ENCODE assay signal across 29 mouse cellular contexts in genomic region chr3:28466688-28467087, GRCm38 (mm10).
DNase-seq lines count a peak whose midpoint lies in the region; ATAC-seq and TF ChIP-seq lines count a peak whose summit lies in the region.
"Had no signal": no experiment of that assay in that cellular context is flagged by ENCODE, and none has a peak within 500 bp of the region (broad histone marks: within the 10 kb centered on the region; RNA-seq: fewer than 3 reads in every experiment).

No protein-coding gene starts in this region.

- no peak overlapping the region for H3K9ac ChIP-seq in forebrain, embryonic 13.5 days
- no peak overlapping the region for H3K9ac ChIP-seq in forebrain, embryonic 12.5 days
- H3K9ac ChIP-seq in forebrain, embryonic 16.5 days (replicated peaks; ENCODE audit: low read depth, low read length): no peak overlapping the region
- H3K9ac ChIP-seq: embryonic facial prominence, embryonic 13.5 days; heart, embryonic 12.5 days; heart, embryonic 15.5 days; hindbrain, embryonic 13.5 days; intestine, embryonic 15.5 days had no signal

- TF ChIP-seq CTCF in layer of hippocampus, adult 2 months (conservative IDR thresholded peaks at IDR 0.05): no peak

- 0 out of 2 replicates have a peak, but pooled peaks have one; percentile 61 for ATAC-seq in forebrain, embryonic 13.5 days
- ATAC-seq in forebrain, embryonic 12.5 days (ENCODE audit: low FRiP score): no peak
- ATAC-seq in forebrain, embryonic 16.5 days: peak; percentile 63

- 71% methylated on average over 4 of the region's 4 CpGs for WGBS in forebrain, embryonic 13.5 days
- 84% methylated on average over 4 of the region's 4 CpGs for WGBS in forebrain, embryonic 12.5 days
- 67% methylated on average over 4 of the region's 4 CpGs for WGBS in forebrain, embryonic 16.5 days

- H3K4me3 ChIP-seq in forebrain, embryonic 13.5 days: no peak overlapping the region
- no peak overlapping the region for H3K4me3 ChIP-seq in forebrain, embryonic 12.5 days (replicated peaks)
- H3K4me3 ChIP-seq in layer of hippocampus, adult 2 months: no peak overlapping the region
- H3K4me3 ChIP-seq in forebrain, embryonic 16.5 days (replicated peaks; ENCODE audit: low read length): no peak overlapping the region
- H3K4me3 ChIP-seq: embryonic facial prominence, embryonic 10.5 days; embryonic facial prominence, embryonic 13.5 days; erythroblast, embryonic 14.5 days; gastrocnemius, adult 2 months; heart, embryonic 12.5 days; heart, embryonic 15.5 days; hindbrain, embryonic 10.5 days; hindbrain, embryonic 13.5 days; intestine, embryonic 15.5 days had no signal

- H3K36me3 ChIP-seq in forebrain, embryonic 13.5 days (ENCODE audit: poor library complexity, severe bottlenecking): no peaks in the 10 kb centered on the region
- no peaks in the 10 kb centered on the region for H3K36me3 ChIP-seq in forebrain, embryonic 12.5 days (replicated peaks)
- H3K36me3 ChIP-seq in forebrain, embryonic 16.5 days (ENCODE audit: control insufficient read depth, insufficient read depth): no peaks in the 10 kb centered on the region
- H3K36me3 ChIP-seq: embryonic facial prominence, embryonic 10.5 days; embryonic facial prominence, embryonic 13.5 days; G1E; heart, embryonic 12.5 days; heart, embryonic 15.5 days; hindbrain, embryonic 10.5 days; hindbrain, embryonic 13.5 days; intestine, embryonic 15.5 days had no signal

- no peaks in the 10 kb centered on the region for H3K9me3 ChIP-seq in forebrain, embryonic 13.5 days (replicated peaks)
- H3K9me3 ChIP-seq in forebrain, embryonic 12.5 days: no peaks in the 10 kb centered on the region
- no peaks in the 10 kb centered on the region for H3K9me3 ChIP-seq in forebrain, embryonic 16.5 days (ENCODE audit: control insufficient read depth, low read length)
- H3K9me3 ChIP-seq: embryonic facial prominence, embryonic 10.5 days; embryonic facial prominence, embryonic 13.5 days; G1E; heart, embryonic 12.5 days; heart, embryonic 15.5 days; hindbrain, embryonic 10.5 days; hindbrain, embryonic 13.5 days; intestine, embryonic 15.5 days had no signal

- no peak for DNase-seq in layer of hippocampus, adult 2 months (ENCODE audit: low spot score in 2 of 2)
- no peak for DNase-seq in layer of hippocampus, adult 18-20 months (ENCODE audit: low spot score in 2 of 2)
- DNase-seq in ovary, postnatal 10 days (ENCODE audit: low spot score): no peak
- DNase-seq: adrenal gland, adult 2 months; adrenal gland, postnatal 14 days; B cell, adult 2 months; cerebellum, adult 11 months; cerebellum, adult 2 months; cerebellum, adult 9-11 months; cerebellum, postnatal 25 days; gastrocnemius, adult 2 months; gastrocnemius, postnatal 14 days; heart, adult 18-20 months; heart, postnatal 10 days; heart, postnatal 36 days; kidney, adult 11 months had no signal

- no peaks in the 10 kb centered on the region for H3K27me3 ChIP-seq in forebrain, embryonic 13.5 days
- H3K27me3 ChIP-seq in forebrain, embryonic 12.5 days: no peaks in the 10 kb centered on the region
- no peaks in the 10 kb centered on the region for H3K27me3 ChIP-seq in forebrain, embryonic 16.5 days (replicated peaks; ENCODE audit: control insufficient read depth, insufficient read depth, low read length)
- H3K27me3 ChIP-seq: CH12.LX; embryonic facial prominence, embryonic 13.5 days; heart, embryonic 12.5 days; heart, embryonic 15.5 days; hindbrain, embryonic 13.5 days; intestine, embryonic 15.5 days had no signal

- H3K4me2 ChIP-seq in forebrain, embryonic 13.5 days: no peak overlapping the region
- H3K4me2 ChIP-seq in forebrain, embryonic 12.5 days: no peak overlapping the region
- H3K4me2 ChIP-seq in forebrain, embryonic 16.5 days (ENCODE audit: low read length): no peak overlapping the region
- H3K4me2 ChIP-seq: embryonic facial prominence, embryonic 13.5 days; heart, embryonic 12.5 days; heart, embryonic 15.5 days; hindbrain, embryonic 13.5 days; intestine, embryonic 15.5 days had no signal

- no peak overlapping the region for H3K27ac ChIP-seq in forebrain, embryonic 13.5 days
- H3K27ac ChIP-seq in forebrain, embryonic 12.5 days: no peak overlapping the region
- peak overlapping the region; percentile 75 for H3K27ac ChIP-seq in layer of hippocampus, adult 2 months
- peak overlapping the region; percentile 39; the same call in 1 of the 2 replicates for H3K27ac ChIP-seq in forebrain, embryonic 16.5 days (ENCODE audit: low read length)
- H3K27ac ChIP-seq: embryonic facial prominence, embryonic 10.5 days; embryonic facial prominence, embryonic 13.5 days; heart, embryonic 15.5 days; hindbrain, embryonic 10.5 days; hindbrain, embryonic 13.5 days; intestine, embryonic 15.5 days had no signal

- H3K4me1 ChIP-seq in forebrain, embryonic 13.5 days: peaks cover 18% of the 10 kb centered on the region
- no peaks in the 10 kb centered on the region for H3K4me1 ChIP-seq in forebrain, embryonic 12.5 days
- H3K4me1 ChIP-seq in forebrain, embryonic 16.5 days (replicated peaks; ENCODE audit: control insufficient read depth, insufficient read depth, low read length): peaks cover 17% of the 10 kb centered on the region
- H3K4me1 ChIP-seq: embryonic facial prominence, embryonic 10.5 days; heart, embryonic 15.5 days; hindbrain, embryonic 10.5 days; hindbrain, embryonic 13.5 days; intestine, embryonic 15.5 days had no signal

Comparison
In these comparisons a context has a peak if more than half of its experiments do, and no peak if none do; other contexts are left out.
1. H3K27ac ChIP-seq: peak in layer of hippocampus, adult 2 months (single experiment) and forebrain, embryonic 16.5 days (single experiment); none in forebrain, embryonic 13.5 days (single experiment) and forebrain, embryonic 12.5 days (single experiment).